Comparison of ENCODE assay signal across 23 mouse cellular contexts in the genomic region with DNA sequence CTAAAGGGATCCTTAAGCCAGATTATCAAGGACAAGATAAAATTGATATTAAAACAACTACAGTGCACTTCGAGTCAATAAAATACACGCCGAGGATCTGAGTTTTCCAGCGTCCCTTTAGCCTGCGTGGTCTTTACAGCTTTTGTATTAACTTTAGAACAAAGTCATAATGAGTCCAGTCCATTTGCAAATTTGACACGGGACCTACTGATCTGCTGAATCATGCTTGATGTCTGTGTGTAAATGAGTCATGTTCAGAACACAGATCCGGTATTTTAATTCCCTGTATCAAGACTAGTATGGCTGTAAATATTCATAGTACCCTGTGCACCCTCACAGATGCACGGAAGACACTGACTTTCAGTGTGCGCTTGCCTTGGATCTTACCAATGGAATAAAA. TPM values are rescaled to one million over a fixed set of nuclear protein-coding genes. Genes with fewer than 3 reads are reported as not detected.
DNase-seq lines count a peak whose midpoint lies in the region; ATAC-seq and TF ChIP-seq lines count a peak whose summit lies in the region.
"Had no signal": no experiment of that assay in that cellular context is flagged by ENCODE, and none has a peak within 500 bp of the region (broad histone marks: within the 10 kb centered on the region; RNA-seq: fewer than 3 reads in every experiment).

No protein-coding gene starts in this region.

- TF ChIP-seq POLR2A in liver, adult 2 months (IDR thresholded peaks at IDR 0.05; ENCODE audit: extremely low read depth, insufficient read depth, low read length) = no peak
- TF ChIP-seq POLR2A in MEL (IDR thresholded peaks at IDR 0.05; ENCODE audit: control insufficient read depth in 1 of 2, insufficient read depth in 1 of 2, low read depth in 1 of 2, low read length in 2 of 2, poor library complexity in 1 of 2) = no peak
- TF ChIP-seq POLR2A in small intestine, adult 2 months (IDR thresholded peaks at IDR 0.05; ENCODE audit: low read depth, low read length) = no peak

- H3K4me1 ChIP-seq in intestine, postnatal 0 days (replicated peaks; ENCODE audit: control insufficient read depth, insufficient read depth, low read length) = no peaks in the 10 kb centered on the region
- H3K4me1 ChIP-seq in intestine, embryonic 15.5 days (replicated peaks) = no peaks in the 10 kb centered on the region
- H3K4me1 ChIP-seq in liver, adult 2 months (ENCODE audit: control insufficient read depth, insufficient read depth, low read length) = peaks cover 14% of the 10 kb centered on the region
- 0 out of 2 replicates have a peak, but pooled peaks cover 5% of the 10 kb centered on the region for H3K4me1 ChIP-seq in liver, postnatal 0 days (ENCODE audit: insufficient read depth)
- H3K4me1 ChIP-seq in MEL (ENCODE audit: control insufficient read depth in 1 of 2, insufficient read depth in 2 of 2, low read length in 2 of 2) = no peaks in the 10 kb centered on the region
- H3K4me1 ChIP-seq in small intestine, adult 2 months (ENCODE audit: control insufficient read depth, insufficient read depth, insufficient read length, low read length) = peaks cover 11% of the 10 kb centered on the region; the same call in 1 of the 2 replicates
- H3K4me1 ChIP-seq in heart, embryonic 11.5 days (ENCODE audit: control insufficient read depth, insufficient read depth, low read length) = no peaks in the 10 kb centered on the region
- no peaks in the 10 kb centered on the region for H3K4me1 ChIP-seq in forebrain, embryonic 12.5 days

- TF ChIP-seq RAD21 in MEL (IDR thresholded peaks at IDR 0.05; ENCODE audit: low read depth, low read length) = no peak

- H3K36me3 ChIP-seq in intestine, postnatal 0 days (ENCODE audit: control insufficient read depth, insufficient read depth) = peaks cover 30% of the 10 kb centered on the region
- peaks cover 9% of the 10 kb centered on the region; the same call in 1 of the 2 replicates for H3K36me3 ChIP-seq in intestine, embryonic 15.5 days
- H3K36me3 ChIP-seq in liver, adult 2 months (ENCODE audit: control insufficient read depth, insufficient read depth, low read length) = peaks cover 29% of the 10 kb centered on the region
- H3K36me3 ChIP-seq in liver, postnatal 0 days (replicated peaks; ENCODE audit: insufficient read depth, low read length) = peaks cover 33% of the 10 kb centered on the region
- H3K36me3 ChIP-seq in MEL (ENCODE audit: control insufficient read depth in 1 of 2, insufficient read depth in 2 of 2, low read length in 2 of 2) = peaks cover 0 to 6% of the 10 kb centered on the region in 2 experiments; a peak in 2 of 4 replicates
- H3K36me3 ChIP-seq in small intestine, adult 2 months (ENCODE audit: control insufficient read depth, insufficient read depth, low read length) = peaks cover 33% of the 10 kb centered on the region
- H3K36me3 ChIP-seq in heart, embryonic 11.5 days (ENCODE audit: control insufficient read depth, insufficient read depth, low read length) = peaks cover 27% of the 10 kb centered on the region
- H3K36me3 ChIP-seq in forebrain, embryonic 12.5 days (replicated peaks) = peaks cover 44% of the 10 kb centered on the region

- no peaks in the 10 kb centered on the region; the same call in 1 of the 2 replicates for H3K79me2 ChIP-seq in liver, adult 2 months (ENCODE audit: control insufficient read depth, insufficient read depth, low read length)
- H3K79me2 ChIP-seq in MEL (ENCODE audit: control insufficient read depth, insufficient read depth, low read length, poor library complexity) = no peaks in the 10 kb centered on the region

- no peaks in the 10 kb centered on the region for H3K9me3 ChIP-seq in intestine, postnatal 0 days (ENCODE audit: control insufficient read depth)
- no peaks in the 10 kb centered on the region for H3K9me3 ChIP-seq in intestine, embryonic 15.5 days
- H3K9me3 ChIP-seq in liver, postnatal 0 days (ENCODE audit: low read length) = no peaks in the 10 kb centered on the region
- H3K9me3 ChIP-seq in MEL (replicated peaks; ENCODE audit: insufficient read depth, low read length) = no peaks in the 10 kb centered on the region
- no peaks in the 10 kb centered on the region for H3K9me3 ChIP-seq in heart, embryonic 11.5 days (replicated peaks; ENCODE audit: control insufficient read depth, low read length)
- H3K9me3 ChIP-seq in forebrain, embryonic 12.5 days = no peaks in the 10 kb centered on the region
- H3K9me3 ChIP-seq: G1E had no signal

- H3K4me3 ChIP-seq in intestine, postnatal 0 days (ENCODE audit: low read depth, low read length) = no peak overlapping the region
- H3K4me3 ChIP-seq in intestine, embryonic 15.5 days (replicated peaks) = no peak overlapping the region
- H3K4me3 ChIP-seq in liver, adult 2 months (ENCODE audit: insufficient read depth, low read depth, low read length) = peak overlapping the region; percentile 25; the same call in 1 of the 2 replicates
- H3K4me3 ChIP-seq in liver, postnatal 0 days (ENCODE audit: low read depth, low read length) = no peak overlapping the region
- H3K4me3 ChIP-seq in MEL (ENCODE audit: control insufficient read depth in 1 of 2, insufficient read depth in 1 of 2, low read depth in 2 of 2, low read length in 2 of 2) = no peak overlapping the region
- H3K4me3 ChIP-seq in small intestine, adult 2 months (ENCODE audit: low read depth, low read length) = no peak overlapping the region
- no peak overlapping the region for H3K4me3 ChIP-seq in heart, embryonic 11.5 days (ENCODE audit: low read depth, low read length)
- no peak overlapping the region for H3K4me3 ChIP-seq in forebrain, embryonic 12.5 days (replicated peaks)

- H3K9ac ChIP-seq in intestine, postnatal 0 days (ENCODE audit: low read depth, low read length) = no peak overlapping the region
- no peak overlapping the region for H3K9ac ChIP-seq in intestine, embryonic 15.5 days
- peak overlapping the region; percentile 46 for H3K9ac ChIP-seq in liver, adult 2 months (ENCODE audit: low read depth, low read length)
- H3K9ac ChIP-seq in liver, postnatal 0 days (replicated peaks) = no peak overlapping the region
- H3K9ac ChIP-seq in MEL (ENCODE audit: control insufficient read depth, low read depth, low read length, poor library complexity, severe bottlenecking) = no peak overlapping the region
- H3K9ac ChIP-seq in heart, embryonic 11.5 days (ENCODE audit: low read depth, low read length) = no peak overlapping the region
- no peak overlapping the region for H3K9ac ChIP-seq in forebrain, embryonic 12.5 days

- TF ChIP-seq EP300 in liver, postnatal 0 days (IDR thresholded peaks at IDR 0.05; ENCODE audit: low read depth) = no peak
- no peak for TF ChIP-seq EP300 in MEL (IDR thresholded peaks at IDR 0.05; ENCODE audit: low read depth in 1 of 2, low read length in 2 of 2)

- no peaks in the 10 kb centered on the region for H3K27me3 ChIP-seq in intestine, postnatal 0 days (replicated peaks; ENCODE audit: control insufficient read depth, insufficient read depth, low read length)
- H3K27me3 ChIP-seq in intestine, embryonic 15.5 days (replicated peaks) = no peaks in the 10 kb centered on the region
- no peaks in the 10 kb centered on the region for H3K27me3 ChIP-seq in liver, adult 2 months (ENCODE audit: control insufficient read depth, insufficient read depth, low read length)
- H3K27me3 ChIP-seq in liver, postnatal 0 days (ENCODE audit: insufficient read depth, low read length) = no peaks in the 10 kb centered on the region
- no peaks in the 10 kb centered on the region for H3K27me3 ChIP-seq in MEL (ENCODE audit: control insufficient read depth in 1 of 2, insufficient read depth in 2 of 2, low read length in 2 of 2)
- no peaks in the 10 kb centered on the region for H3K27me3 ChIP-seq in small intestine, adult 2 months (ENCODE audit: control insufficient read depth, insufficient read depth, low read length)
- no peaks in the 10 kb centered on the region for H3K27me3 ChIP-seq in heart, embryonic 11.5 days (ENCODE audit: control insufficient read depth, insufficient read depth, low read length)
- no peaks in the 10 kb centered on the region for H3K27me3 ChIP-seq in forebrain, embryonic 12.5 days
- H3K27me3 ChIP-seq: CH12.LX, Patski had no signal

- no peak for TF ChIP-seq CTCF in intestine, postnatal 0 days (IDR thresholded peaks at IDR 0.05; ENCODE audit: low read depth)
- TF ChIP-seq CTCF in liver, adult 2 months (IDR thresholded peaks at IDR 0.05; ENCODE audit: low read depth, low read length) = no peak
- no peak for TF ChIP-seq CTCF in liver, postnatal 0 days (IDR thresholded peaks at IDR 0.05; ENCODE audit: low read depth)
- TF ChIP-seq CTCF in MEL (IDR thresholded peaks at IDR 0.05 in 2 of 3, conservative IDR thresholded peaks at IDR 0.05 in 1 of 3; ENCODE audit: control insufficient read depth in 1 of 3, insufficient read depth in 1 of 3, low read depth in 2 of 3, low read length in 3 of 3, poor library complexity in 1 of 3, severe bottlenecking in 1 of 3) = no peak
- no peak for TF ChIP-seq CTCF in small intestine, adult 2 months (IDR thresholded peaks at IDR 0.05; ENCODE audit: extremely low read depth, insufficient read length, insufficient replicate concordance, low read depth, low read length)

- WGBS in intestine, postnatal 0 days = 92% methylated on average over 9 of the region's 9 CpGs
- 93% methylated on average over 9 of the region's 9 CpGs for WGBS in intestine, embryonic 15.5 days
- 62% methylated on average over 9 of the region's 9 CpGs for WGBS in liver, adult 2 months
- WGBS in liver, postnatal 0 days (ENCODE audit: insufficient replicate concordance) = 82% methylated on average over 9 of the region's 9 CpGs
- WGBS in small intestine, adult 2 months = 83% methylated on average over 9 of the region's 9 CpGs
- WGBS in heart, embryonic 11.5 days (ENCODE audit: insufficient replicate concordance) = 90% methylated on average over 9 of the region's 9 CpGs
- WGBS in forebrain, embryonic 12.5 days = 95% methylated on average over 9 of the region's 9 CpGs

- ATAC-seq in intestine, postnatal 0 days = no peak
- no peak for ATAC-seq in intestine, embryonic 15.5 days
- ATAC-seq in liver, postnatal 0 days = no peak
- no peak for ATAC-seq in heart, embryonic 11.5 days (replicated peaks; ENCODE audit: insufficient number of reproducible peaks, low FRiP score, low TSS enrichment)
- ATAC-seq in forebrain, embryonic 12.5 days (ENCODE audit: low FRiP score) = no peak
- ATAC-seq: activated CD4-positive, CD25-positive, alpha-beta regulatory T cell, adult 4 months; CD4-positive, CD25-positive, alpha-beta regulatory T cell, adult 4 months; Patski had no signal

- peak; percentile 60 for DNase-seq in liver, adult 2 months (ENCODE audit: extremely low read depth, low read depth, low spot score)
- no peak for DNase-seq in liver, postnatal 0 days
- DNase-seq in MEL (ENCODE audit: low read depth, low spot score) = no peak
- DNase-seq: adrenal gland, adult 2 months; adrenal gland, adult 8-10 months; adrenal gland, postnatal 10 days; adrenal gland, postnatal 14 days; adrenal gland, postnatal 25 days; adrenal gland, postnatal 36 days; B cell, adult 2 months; cerebellum, adult 11 months; cerebellum, adult 11-12 months; cerebellum, adult 18-20 months had no signal

- H3K4me2 ChIP-seq in intestine, postnatal 0 days (replicated peaks; ENCODE audit: low read depth) = no peak overlapping the region
- H3K4me2 ChIP-seq in intestine, embryonic 15.5 days (replicated peaks) = no peak overlapping the region
- no peak overlapping the region for H3K4me2 ChIP-seq in liver, postnatal 0 days (ENCODE audit: low read depth, low read length)
- H3K4me2 ChIP-seq in heart, embryonic 11.5 days = no peak overlapping the region
- H3K4me2 ChIP-seq in forebrain, embryonic 12.5 days = no peak overlapping the region

- H3K27ac ChIP-seq in intestine, postnatal 0 days (ENCODE audit: low read depth, low read length) = 0 out of 2 replicates have a peak overlapping the region, but pooled peaks have one; percentile 17
- no peak overlapping the region for H3K27ac ChIP-seq in intestine, embryonic 15.5 days
- peak overlapping the region; percentile 67 for H3K27ac ChIP-seq in liver, adult 2 months (replicated peaks; ENCODE audit: insufficient read depth, low read depth, low read length)
- H3K27ac ChIP-seq in liver, postnatal 0 days (ENCODE audit: low read depth) = no peak overlapping the region
- H3K27ac ChIP-seq in MEL (ENCODE audit: control insufficient read depth, low read depth, low read length) = no peak overlapping the region
- H3K27ac ChIP-seq in small intestine, adult 2 months (ENCODE audit: insufficient read depth, low read depth, low read length) = peak overlapping the region; percentile 78
- H3K27ac ChIP-seq in heart, embryonic 11.5 days (ENCODE audit: low read depth, low read length) = no peak overlapping the region
- no peak overlapping the region for H3K27ac ChIP-seq in forebrain, embryonic 12.5 days

RNA-seq across cellular contexts. Expression of a gene that starts 11.9 kb away (rescaled TPM):
- 7.0 and 9.3 TPM in 2 replicates for polyA plus RNA-seq in intestine, postnatal 0 days (2015; fragmentation: Nextera tagmentation; extraction: Ambion mirVana)
- 2.7 and 3.0 TPM in 2 replicates for polyA plus RNA-seq in intestine, embryonic 15.5 days (2015; fragmentation: Nextera tagmentation; extraction: Ambion mirVana)
- 6.6 and 8.7 TPM in 2 replicates for total RNA-seq in liver, adult 2 months (2014; rRNA removed)
- 9.5 and 9.9 TPM in 2 replicates for polyA plus RNA-seq in liver, adult 2 months (2012; rRNA removed)
- 4.2 and 4.9 TPM in 2 replicates for polyA plus RNA-seq in liver, postnatal 0 days (2015; fragmentation: Nextera tagmentation; extraction: Ambion mirVana)
- 0.23 and 0.35 TPM in 2 replicates for total RNA-seq in MEL (2012; rRNA removed)
- polyA plus RNA-seq in MEL (2012; ENCODE audit: insufficient read depth in 1 of 2, insufficient read length in 2 of 2, low read depth in 1 of 2, low replicate concordance in 2 of 2, missing spikeins in 1 of 2) = under 1 TPM in 1 of 2 experiments, not detected in 1; 0.99 TPM
- 2.7 and 3.6 TPM in 2 replicates for polyA plus RNA-seq in small intestine, adult 2 months (2012; rRNA removed)
- polyA plus RNA-seq in heart, embryonic 11.5 days (2014; fragmentation: Nextera tagmentation; extraction: Ambion mirVana) = 0.87 and 2.1 TPM in 2 replicates
- 0.46 and 0.81 TPM in 2 replicates for polyA plus RNA-seq in forebrain, embryonic 12.5 days (2016; fragmentation: Nextera tagmentation; extraction: Ambion mirVana)

RNA-seq across cellular contexts. Expression of a gene that starts 15.5 kb away (rescaled TPM):
- 26.5 and 26.6 TPM in 2 replicates for polyA plus RNA-seq in intestine, postnatal 0 days (2015; fragmentation: Nextera tagmentation; extraction: Ambion mirVana)
- polyA plus RNA-seq in intestine, embryonic 15.5 days (2015; fragmentation: Nextera tagmentation; extraction: Ambion mirVana) = 20.8 and 24.2 TPM in 2 replicates
- total RNA-seq in liver, adult 2 months (2014; rRNA removed) = 25.2 and 36.5 TPM in 2 replicates
- polyA plus RNA-seq in liver, adult 2 months (2012; rRNA removed) = 10.8 and 14.0 TPM in 2 replicates
- polyA plus RNA-seq in liver, postnatal 0 days (2015; fragmentation: Nextera tagmentation; extraction: Ambion mirVana) = 15.0 and 15.4 TPM in 2 replicates
- total RNA-seq in MEL (2012; rRNA removed) = 23.0 and 27.8 TPM in 2 replicates
- polyA plus RNA-seq in MEL (2012; ENCODE audit: insufficient read depth in 1 of 2, insufficient read length in 2 of 2, low read depth in 1 of 2, low replicate concordance in 2 of 2, missing spikeins in 1 of 2) = 100 to 1,000 TPM in 1 of 2 experiments, 10 to 100 TPM in 1; 19.7 to 531 TPM
- polyA plus RNA-seq in small intestine, adult 2 months (2012; rRNA removed) = 5.2 and 18.2 TPM in 2 replicates
- 18.9 and 21.2 TPM in 2 replicates for polyA plus RNA-seq in heart, embryonic 11.5 days (2014; fragmentation: Nextera tagmentation; extraction: Ambion mirVana)
- polyA plus RNA-seq in forebrain, embryonic 12.5 days (2016; fragmentation: Nextera tagmentation; extraction: Ambion mirVana) = 27.0 and 31.9 TPM in 2 replicates

RNA-seq across cellular contexts. Expression of a gene that starts 15.6 kb away (rescaled TPM):
- 13.4 and 14.0 TPM in 2 replicates for polyA plus RNA-seq in intestine, postnatal 0 days (2015; fragmentation: Nextera tagmentation; extraction: Ambion mirVana)
- polyA plus RNA-seq in intestine, embryonic 15.5 days (2015; fragmentation: Nextera tagmentation; extraction: Ambion mirVana) = 19.5 and 20.7 TPM in 2 replicates
- 10.5 and 11.5 TPM in 2 replicates for total RNA-seq in liver, adult 2 months (2014; rRNA removed)
- polyA plus RNA-seq in liver, adult 2 months (2012; rRNA removed) = 4.8 and 5.5 TPM in 2 replicates
- polyA plus RNA-seq in liver, postnatal 0 days (2015; fragmentation: Nextera tagmentation; extraction: Ambion mirVana) = 7.4 and 7.7 TPM in 2 replicates
- 29.8 and 32.9 TPM in 2 replicates for total RNA-seq in MEL (2012; rRNA removed)
- 10 to 100 TPM in 1 of 2 experiments, not detected in 1; 14.1 TPM for polyA plus RNA-seq in MEL (2012; ENCODE audit: insufficient read depth in 1 of 2, insufficient read length in 2 of 2, low read depth in 1 of 2, low replicate concordance in 2 of 2, missing spikeins in 1 of 2)
- 5.6 and 10.7 TPM in 2 replicates for polyA plus RNA-seq in small intestine, adult 2 months (2012; rRNA removed)
- polyA plus RNA-seq in heart, embryonic 11.5 days (2014; fragmentation: Nextera tagmentation; extraction: Ambion mirVana) = 24.2 and 24.9 TPM in 2 replicates
- polyA plus RNA-seq in forebrain, embryonic 12.5 days (2016; fragmentation: Nextera tagmentation; extraction: Ambion mirVana) = 15.8 and 16.4 TPM in 2 replicates

RNA-seq across cellular contexts. Expression of a gene that starts 41.2 kb away (rescaled TPM):
- polyA plus RNA-seq in intestine, postnatal 0 days (2015; fragmentation: Nextera tagmentation; extraction: Ambion mirVana) = 0.10 and 0.14 TPM in 2 replicates
- polyA plus RNA-seq in intestine, embryonic 15.5 days (2015; fragmentation: Nextera tagmentation; extraction: Ambion mirVana) = 0.48 and 1.2 TPM in 2 replicates
- total RNA-seq in liver, adult 2 months (2014; rRNA removed) = not detected in 2 replicates
- polyA plus RNA-seq in liver, adult 2 months (2012; rRNA removed) = not detected in 2 replicates
- 0.06 and 0.75 TPM in 2 replicates for polyA plus RNA-seq in liver, postnatal 0 days (2015; fragmentation: Nextera tagmentation; extraction: Ambion mirVana)
- total RNA-seq in MEL (2012; rRNA removed) = 0.81 and 1.5 TPM in 2 replicates
- 1 to 10 TPM in 1 of 2 experiments, not detected in 1; 1.7 TPM for polyA plus RNA-seq in MEL (2012; ENCODE audit: insufficient read depth in 1 of 2, insufficient read length in 2 of 2, low read depth in 1 of 2, low replicate concordance in 2 of 2, missing spikeins in 1 of 2)
- polyA plus RNA-seq in small intestine, adult 2 months (2012; rRNA removed) = 0.01 and 0.06 TPM in 2 replicates
- polyA plus RNA-seq in heart, embryonic 11.5 days (2014; fragmentation: Nextera tagmentation; extraction: Ambion mirVana) = 0.44 and 0.56 TPM in 2 replicates
- polyA plus RNA-seq in forebrain, embryonic 12.5 days (2016; fragmentation: Nextera tagmentation; extraction: Ambion mirVana) = 0.33 and 0.87 TPM in 2 replicates
- total RNA-seq: adrenal gland, postnatal 25 days; G1E had no signal
- polyA plus RNA-seq: adrenal gland, adult 2 months; G1E had no signal

Comparison
In these comparisons a context has a peak if more than half of its experiments do, and no peak if none do; other contexts are left out.
1. H3K27ac ChIP-seq: peak in intestine, postnatal 0 days (single experiment), liver, adult 2 months (single experiment) and small intestine, adult 2 months (single experiment); none in intestine, embryonic 15.5 days (single experiment), liver, postnatal 0 days (single experiment), MEL (single experiment), heart, embryonic 11.5 days (single experiment) and forebrain, embryonic 12.5 days (single experiment).